Mouse (Mus musculus) right cerebral cortex, adult 2 months (tissue): ENCODE results near the gene Aunip.
A peak's percentile ranks its signal among the peaks of the same experiment; 100 is the strongest.

Experiments used
- DNase-seq, 2 experiments: peaks; one replicate each; pipeline ENCODE4 v3.0.0; 2021 to 2022; ENCODE audit warnings: low spot score in 2 of 2

The Aunip gene

DNA sequence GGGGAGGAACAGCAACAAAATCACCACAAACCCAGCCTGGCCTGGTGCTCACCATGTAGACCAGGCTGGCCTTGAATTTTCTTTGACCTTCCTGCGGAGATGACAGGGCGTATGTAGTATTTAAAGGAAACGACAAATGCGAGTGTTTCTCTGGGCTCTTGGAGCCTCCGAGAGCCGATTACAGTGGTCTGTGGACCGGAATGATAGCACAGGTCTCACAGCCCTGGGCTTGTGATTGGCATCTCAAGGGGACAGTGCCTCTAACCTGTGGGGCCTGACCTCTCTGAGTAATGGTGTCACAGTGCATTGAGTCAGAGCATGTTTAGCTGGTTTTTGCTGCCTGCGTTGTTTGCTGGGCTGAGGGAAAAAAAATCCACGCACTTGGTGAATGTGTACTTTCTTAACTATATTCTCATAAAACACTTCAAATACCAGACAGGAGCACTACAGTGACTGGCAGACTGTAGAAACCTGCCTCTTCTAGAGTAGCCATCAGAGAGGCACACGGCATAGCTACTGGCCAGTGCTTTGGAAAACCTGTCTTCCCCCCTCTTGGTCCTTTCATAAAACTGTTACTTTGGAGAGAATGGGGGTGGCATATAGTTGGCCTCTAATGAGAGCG, 3.6 kb downstream of the Aunip start:
- no peak for DNase-seq

DNA sequence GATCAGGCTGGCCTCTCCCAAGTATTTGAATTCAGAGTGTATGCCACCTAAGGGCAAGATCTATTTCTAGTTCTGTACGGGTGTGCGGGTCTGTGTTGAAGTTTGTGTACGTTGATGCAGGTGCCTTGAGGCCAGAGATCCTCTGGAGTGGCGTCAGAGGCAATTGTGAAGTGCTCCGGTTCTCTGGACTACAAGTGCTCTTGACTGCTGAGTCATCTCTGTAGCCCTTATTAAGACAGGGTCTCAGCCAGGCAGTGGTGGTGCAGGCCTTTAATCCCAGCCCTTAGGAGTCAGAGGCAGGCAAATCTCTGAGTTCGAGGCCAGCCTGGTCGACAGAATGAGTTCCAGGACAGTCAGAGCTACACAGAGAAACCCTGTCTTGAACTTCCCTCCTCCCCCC, 4.8 kb downstream of the Aunip start:
- DNase-seq, result no peak

DNA sequence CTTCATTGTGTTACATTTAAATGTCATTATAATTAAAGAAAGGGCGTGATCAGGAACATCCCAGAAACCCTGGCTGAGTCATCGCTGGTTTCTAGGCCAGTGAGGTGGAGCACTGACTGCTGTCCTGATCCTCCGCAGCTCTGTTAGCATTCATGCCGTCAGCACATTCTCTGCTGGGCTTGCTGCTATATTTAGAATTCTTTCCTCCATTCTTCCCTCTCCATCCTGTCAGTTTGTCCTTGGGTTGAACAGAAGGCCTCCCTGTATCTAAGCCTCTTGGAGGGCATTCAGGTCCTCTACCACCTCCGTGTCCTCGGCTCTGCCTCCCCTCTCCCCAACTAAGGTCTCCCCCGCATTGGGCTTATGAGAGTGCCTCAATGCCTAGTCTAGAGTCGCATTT, 6.2 kb downstream of the Aunip start:
- DNase-seq, result peak; percentile 62 to 66

DNA sequence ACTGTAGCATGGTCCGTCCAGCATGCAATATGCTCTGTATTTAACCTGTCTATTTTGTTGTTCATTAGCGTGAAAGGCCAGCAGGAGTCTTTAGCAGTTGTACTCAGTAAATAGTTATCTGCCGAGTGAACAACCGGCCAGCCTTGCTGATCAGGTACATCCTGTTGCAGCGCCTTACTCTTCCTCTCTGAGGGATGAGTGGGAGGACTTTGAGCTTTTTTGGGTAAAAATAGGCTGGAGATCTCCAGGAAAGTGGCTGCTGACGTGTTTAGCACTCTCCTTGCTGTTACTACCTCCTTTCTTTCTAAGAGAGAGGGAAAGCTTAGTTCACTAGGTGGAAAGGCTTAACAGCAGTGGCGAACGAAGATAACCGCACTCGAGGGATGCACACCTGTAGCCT, 6.9 kb downstream of the Aunip start:
- peak; percentile 53 for DNase-seq

DNA sequence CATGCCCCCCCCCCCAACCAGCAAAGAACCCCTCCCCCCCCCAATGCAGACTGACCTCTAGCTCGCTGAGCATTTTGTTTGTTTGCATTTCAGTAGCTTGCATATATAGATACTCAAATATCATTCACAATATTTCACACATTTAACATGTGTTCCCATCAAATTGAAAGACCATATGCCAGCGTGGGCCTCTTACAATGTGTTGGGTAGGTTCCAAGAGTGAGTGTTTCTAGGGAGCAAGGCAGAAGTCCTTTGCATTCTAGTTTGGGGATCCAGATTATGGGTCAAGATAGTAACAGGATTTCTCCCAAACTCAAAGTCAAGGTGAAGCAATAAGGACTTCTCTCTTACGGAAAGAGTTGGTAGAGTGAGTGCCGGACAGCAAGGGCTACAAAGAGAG, 7.7 kb downstream of the Aunip start:
- DNase-seq, result no peak

DNA sequence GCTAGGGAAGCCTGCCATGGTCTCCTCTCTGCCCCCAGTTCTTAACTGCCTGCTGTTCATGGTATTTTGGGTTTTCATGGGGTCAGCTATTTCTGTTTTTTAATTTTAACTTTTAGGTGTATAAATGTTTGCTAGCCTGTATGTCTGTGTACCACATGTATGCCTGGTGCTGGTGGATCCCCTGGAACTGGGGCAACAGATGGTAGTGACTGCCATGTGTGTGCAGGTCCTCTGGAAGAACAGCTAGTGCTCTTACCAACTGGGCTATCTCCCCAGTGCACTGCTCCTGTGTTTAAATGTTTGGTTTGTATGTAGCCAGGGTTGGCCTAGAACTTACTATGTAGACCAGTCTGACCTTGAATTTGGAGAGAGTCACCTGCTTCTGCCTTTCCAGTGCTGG, 8.5 kb downstream of the Aunip start:
- no peak for DNase-seq

DNA sequence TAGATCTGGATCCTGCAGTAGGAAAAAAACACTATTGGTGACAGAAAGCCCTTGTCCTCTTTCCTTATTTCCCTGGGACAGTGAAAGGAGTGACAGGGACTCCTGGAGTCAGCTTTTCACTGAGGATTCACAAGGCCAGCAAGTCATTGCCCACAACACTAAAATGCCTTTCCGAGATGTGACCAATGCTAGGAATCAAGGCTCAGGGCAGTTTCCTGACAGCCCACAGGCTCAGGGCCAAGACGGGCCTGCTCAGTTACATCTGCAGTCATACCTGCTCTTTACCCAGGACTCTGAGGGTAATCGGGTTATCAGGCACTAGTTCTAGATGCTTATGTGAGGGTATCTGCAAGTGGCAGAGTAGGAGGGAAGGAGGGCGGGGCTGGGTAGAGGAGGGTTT, 12.6 kb downstream of the Aunip start:
- no peak for DNase-seq

DNA sequence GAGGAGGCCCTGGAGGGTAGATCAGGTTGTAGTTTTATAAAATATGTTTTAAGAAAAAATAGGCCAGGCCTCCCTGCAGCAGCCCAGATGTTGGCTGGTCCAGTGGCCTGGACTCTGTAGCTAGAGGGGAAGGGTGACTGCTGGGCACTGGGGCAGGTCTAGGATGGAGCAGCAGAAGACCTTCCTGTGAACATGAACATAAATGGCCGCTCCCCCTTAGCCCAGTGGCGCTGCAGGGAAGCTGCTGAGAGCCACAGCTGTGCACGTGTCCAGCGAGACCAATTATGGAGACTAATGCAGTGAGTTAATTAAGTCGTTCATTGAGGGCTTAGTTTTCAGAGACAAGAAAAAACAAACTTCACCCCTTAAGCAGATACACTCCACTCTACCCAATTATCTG, 15.0 kb downstream of the Aunip start:
- no peak for DNase-seq

DNA sequence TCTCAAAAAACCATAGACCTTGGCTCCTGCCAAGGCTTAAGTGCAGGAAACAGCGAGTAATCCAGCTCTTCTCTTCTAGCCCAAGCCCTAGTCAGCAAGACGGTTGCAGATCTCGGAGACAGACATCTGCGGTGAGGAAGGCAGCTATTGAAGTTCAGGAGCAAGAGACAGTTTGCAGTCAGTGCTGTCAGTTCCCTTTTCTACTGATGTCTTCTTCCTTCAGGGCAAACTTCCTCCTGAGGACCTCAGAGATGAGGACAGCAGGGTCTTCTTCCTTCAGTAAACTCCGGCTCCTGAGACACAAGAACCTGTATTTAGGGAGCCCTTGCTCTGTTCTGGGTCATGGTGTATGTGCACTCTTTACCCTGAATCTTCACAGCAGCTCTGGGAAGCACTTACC, 15.4 kb downstream of the Aunip start:
- DNase-seq, result no peak

DNA sequence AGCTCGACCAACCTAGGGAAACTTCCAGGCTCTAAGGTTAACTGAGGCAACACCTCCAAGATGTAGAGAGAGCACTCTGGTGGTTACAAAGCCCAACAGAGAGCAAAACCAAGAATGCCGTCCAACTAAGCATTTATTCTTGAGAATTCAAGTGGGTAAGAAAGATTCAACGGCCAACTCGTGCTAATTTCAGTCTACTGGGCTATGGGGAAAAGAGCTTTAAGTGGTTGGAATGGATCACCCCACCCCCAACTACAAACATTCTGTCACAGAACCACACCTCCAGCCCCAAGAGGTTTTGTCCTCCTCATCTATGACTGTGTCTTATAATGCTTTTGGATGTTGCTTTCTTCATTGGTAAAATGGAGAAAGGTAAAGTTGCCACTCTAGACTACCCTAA, 22.1 kb downstream of the Aunip start:
- no peak for DNase-seq

DNA sequence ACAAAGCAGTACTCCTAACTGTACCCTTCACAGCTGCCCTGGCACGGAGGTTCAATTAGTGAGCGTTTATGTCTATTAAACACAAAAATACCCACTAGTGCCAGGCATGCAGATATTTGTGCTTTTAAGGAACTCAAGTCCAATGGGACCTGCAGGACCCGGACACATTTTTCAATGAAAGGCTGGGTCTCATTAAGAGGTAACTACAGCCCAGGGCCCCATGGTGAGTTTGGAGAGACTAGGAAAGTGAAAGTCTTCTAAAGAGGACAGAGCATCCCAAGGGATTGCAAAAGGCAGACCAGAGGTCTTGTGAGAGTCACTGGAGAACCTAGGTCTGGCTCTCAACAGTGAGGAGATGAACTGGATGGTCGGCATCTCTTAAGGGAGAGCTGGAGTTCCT, 22.6 kb downstream of the Aunip start:
- no peak for DNase-seq

DNA sequence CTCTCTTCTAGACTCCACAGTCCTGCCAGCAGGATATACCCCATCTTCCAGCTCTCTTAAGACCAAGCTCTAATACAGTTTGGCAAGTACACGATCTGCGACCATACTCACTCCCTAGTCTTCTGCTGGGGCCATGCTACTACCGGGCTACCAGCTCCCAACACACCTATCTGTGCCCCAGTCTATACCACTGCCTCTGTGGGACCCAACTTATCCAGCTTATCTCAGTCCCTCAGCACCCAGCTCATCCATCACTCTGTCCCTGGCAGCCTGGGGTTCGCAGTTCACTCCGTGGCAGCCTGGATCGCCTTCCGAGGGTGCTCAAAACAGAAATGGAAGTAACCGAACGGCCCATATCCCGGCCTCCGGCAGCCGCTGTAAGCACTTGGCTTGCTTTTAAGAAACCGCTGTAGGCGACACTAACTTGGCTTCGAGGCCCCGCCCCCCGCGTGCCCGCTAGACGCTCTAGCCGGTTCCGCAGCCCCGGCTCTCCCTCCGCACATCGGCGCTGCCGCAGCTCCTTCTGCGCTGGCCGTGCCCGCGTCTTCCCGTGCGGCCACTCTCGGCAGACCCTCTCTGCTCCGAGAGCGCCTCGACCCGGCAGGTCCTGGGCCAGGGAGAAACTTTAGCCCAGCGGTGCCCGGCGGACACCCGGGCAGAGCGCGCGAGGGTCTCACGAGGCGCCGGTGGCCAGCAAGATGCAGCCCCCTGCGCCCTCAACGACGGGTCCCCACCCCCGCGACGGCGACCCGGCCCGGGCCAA, 23.5 kb downstream of the Aunip start:
- no peak for DNase-seq

DNA sequence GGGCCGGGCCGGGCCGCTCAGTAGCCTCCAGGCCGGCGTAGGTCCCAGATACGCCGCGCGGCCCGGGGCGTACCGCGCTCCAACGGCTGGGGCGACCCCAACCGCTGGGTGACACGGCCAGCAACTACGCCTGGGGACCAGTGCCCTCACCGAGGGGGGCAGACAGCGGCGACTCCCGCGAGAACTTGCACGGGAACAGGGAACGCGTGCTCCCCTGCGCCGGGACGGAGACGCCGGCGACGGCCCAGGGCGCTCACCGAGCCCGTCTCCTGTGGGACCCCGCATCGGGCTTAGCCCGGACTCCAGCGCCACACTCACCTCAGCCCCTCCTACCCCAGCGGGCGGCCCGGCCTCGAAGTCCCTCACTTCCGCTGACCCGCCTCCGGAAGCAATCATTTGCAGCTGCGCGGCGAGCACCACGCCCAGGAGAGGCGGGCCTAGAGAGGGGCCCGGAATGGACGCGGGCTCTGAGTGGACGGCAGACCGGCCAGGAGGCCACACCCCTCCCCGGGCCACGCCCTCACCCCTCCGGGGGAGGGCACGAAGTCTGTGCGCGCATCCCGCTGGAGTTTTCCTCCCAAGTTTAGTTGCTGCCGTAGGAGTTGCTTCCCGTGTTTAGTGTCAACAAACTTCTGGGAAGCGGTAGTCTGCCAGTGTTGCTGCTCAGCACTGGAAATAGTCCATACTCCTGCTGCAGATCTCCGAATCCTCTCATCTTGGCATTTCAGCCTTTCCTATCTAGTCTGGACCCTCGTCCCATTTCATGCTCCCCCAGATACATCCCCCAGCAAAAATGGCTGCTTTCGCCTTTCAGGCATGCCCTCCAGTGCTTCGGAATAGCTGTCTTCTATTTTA, 24.4 kb downstream of the Aunip start, which contains the start of gene Mtfr1l:
Mtfr1l (minus strand) TSS at position 456 of the 855 bp plus-strand sequence.
- DNase-seq, result peak; percentile 96

DNA sequence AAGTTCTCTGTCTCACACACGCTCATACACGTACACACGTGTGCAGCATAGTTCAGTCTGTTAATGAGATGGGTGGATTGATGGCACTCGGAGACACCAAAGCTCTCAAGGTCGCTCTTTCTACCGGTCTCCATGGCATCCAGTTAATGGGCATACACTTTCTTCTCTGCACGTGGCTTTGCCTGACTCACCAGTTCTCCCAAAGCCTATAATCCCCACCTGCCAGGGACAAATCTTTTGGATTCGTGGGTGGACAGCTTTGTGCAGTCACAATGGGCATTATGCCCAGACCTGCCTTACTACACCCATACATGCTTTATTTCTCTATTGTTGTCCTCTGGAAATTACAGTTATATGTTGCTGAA, 25.0 kb downstream of the Aunip start:
- peak; percentile 53 to 64 for DNase-seq

DNA sequence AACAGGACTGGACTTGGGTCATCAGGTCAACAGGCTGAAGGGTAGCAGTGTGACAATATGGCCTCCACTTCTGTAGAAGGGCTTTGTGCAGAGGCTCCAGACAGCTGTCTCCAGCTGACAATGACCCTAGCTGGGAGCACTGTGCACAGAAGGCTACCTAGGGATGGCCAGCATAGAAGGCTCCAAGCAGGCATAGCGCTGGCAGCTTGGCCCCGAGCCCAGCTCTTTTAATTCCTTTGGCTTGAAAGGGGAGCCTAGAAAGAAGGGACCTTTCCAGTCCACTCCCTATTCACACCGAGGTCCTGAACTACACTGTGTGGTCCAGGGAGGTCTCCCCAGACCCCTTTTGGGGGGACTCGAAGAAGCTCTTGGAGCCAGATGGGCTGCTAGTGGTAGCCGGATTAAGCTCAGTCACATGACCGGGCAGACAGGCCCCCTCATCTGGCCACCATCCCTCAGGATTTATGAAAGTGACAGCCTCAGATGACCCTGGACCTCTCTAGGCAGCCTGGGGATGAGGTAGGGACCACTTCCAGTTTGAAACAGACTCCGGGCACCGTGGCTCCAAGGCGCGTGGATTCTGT, 28.3 kb downstream of the Aunip start:
- DNase-seq, result no peak

DNA sequence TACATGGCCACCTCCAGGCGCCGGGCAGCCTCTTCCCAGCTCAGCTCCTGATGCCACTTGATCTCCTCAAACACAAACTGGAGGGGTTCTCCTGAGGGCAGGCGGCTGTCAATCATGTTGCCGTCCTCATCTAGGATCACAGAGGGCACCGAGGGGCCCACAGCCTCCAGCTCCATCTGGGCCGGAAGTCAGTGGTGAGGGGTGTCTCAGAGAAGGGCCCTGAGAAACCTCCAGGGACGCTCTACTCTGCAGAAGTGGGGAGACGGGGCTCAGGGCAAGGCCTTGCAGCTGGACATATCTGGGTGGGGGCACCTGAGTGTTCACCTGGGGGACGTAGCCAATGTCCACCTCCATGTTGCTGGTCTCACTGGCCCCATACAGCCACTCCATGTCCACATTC, 31.9 kb downstream of the Aunip start:
- no peak for DNase-seq

DNA sequence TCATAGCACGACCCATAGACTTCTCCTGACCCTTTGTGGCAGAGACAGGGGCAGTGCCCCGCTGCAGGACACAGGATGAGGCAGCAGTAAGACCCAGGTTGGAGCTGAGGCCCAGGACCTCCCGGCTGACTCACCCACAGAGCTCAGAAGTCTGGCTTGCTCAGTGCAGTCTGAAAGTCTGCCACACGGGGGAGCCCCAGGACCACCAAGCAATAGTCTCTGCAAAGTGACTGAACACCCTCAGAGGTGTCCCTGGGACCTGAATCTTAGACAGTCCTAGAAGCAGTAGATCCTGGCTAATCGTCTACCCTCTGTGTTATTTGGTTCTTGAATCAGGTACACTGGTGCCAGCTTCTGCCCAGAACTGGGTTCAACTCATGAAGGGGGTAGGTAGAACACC, 32.5 kb downstream of the Aunip start:
- peak; percentile 96 to 97 for DNase-seq

DNA sequence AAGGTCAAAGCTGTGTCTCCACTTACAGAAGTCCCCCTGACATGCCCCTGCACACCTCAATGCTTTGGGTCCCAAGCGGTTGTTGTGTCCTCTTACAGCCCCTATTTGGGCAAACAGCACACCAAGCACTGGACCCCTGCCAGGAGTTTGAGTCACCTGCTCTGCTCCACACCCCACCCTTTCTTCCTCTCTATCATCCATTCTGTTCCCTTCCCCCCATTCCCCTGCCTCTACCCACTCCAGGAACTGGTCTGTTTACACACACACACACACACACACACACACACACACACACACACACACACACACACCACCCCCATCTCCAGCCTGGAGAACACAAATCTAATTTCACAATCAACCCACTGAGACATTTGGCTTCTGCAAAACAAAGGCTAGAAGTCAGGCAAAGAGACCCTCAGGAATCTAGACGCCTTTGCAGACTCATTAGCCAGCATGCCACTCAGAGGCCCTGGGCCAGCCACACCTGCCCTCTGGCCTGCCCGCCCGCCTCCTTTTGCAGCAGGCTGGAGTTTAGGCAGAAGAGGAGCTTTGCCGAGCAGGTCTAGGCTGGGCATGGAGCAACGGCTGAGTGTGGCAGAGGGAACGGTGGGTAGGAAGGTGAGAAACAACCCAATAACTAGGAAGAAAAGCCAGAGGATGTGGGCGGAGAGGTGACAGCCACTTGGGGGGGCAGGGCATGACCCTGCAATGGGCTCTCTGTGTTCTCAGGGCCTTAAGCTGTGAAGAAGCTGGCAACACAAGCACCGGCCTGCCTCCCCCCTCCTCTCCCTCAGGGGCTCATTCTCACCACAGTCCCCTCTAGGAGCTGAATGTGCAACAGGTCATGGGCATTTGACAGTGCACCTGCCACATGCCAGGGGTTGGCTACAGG, 36.3 kb downstream of the Aunip start:
- no peak for DNase-seq

DNA sequence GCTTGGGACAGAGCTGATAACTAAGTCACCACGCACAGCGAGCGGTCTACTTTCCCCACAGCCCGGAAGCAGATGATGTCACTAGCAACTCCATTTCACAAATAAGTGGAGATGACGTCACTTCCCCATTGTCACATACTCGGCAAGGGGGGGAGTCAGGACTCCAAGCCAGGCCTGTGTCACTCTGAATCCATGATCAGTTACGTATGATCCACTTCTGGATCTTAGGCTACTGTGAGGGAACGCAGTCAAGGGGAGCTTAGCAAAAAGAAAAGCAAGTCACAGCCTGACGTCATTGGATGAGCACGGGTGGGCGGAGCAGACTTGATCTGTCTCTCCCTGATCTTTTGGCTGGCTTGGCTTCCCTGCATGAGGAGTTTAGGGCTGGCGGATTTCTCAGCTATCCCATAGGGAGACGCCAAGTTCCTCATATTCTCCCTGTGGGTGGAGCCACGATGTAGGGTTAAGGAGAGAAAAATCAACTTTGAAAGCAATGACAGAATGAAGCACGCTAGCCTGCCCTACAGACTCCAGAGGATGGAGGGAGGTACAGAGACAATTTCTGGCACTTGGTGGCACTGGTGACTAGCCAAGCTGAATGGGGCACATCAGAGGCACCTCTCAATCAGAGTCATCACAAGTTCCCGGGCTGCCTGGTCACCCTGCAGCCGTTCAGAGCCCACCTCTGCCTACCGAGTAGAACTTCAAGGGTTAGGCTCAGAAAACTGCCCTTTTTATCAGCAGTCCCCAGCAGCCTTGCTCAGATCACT, 37.6 kb downstream of the Aunip start:
- DNase-seq, result no peak

DNA sequence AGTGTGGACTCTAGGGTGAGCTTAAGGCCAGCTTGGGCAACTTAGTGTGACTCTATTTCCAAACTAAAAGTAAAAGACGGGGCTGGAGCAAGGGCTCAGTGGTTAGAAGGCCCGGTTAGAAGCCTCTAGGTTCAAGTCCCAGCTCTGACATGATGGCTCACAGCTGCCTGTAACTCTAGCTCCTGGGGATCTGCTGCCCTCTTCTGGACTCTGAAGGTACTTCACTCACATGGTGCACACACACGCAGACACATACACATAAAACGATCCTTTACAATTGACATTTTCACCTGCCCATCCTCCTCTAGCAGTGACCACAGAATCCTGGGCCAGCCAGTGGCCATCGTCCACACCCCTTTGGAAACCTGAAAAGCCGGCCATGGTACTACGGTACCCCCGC, 39.1 kb downstream of the Aunip start:
- no peak for DNase-seq
